In the genomic region with DNA sequence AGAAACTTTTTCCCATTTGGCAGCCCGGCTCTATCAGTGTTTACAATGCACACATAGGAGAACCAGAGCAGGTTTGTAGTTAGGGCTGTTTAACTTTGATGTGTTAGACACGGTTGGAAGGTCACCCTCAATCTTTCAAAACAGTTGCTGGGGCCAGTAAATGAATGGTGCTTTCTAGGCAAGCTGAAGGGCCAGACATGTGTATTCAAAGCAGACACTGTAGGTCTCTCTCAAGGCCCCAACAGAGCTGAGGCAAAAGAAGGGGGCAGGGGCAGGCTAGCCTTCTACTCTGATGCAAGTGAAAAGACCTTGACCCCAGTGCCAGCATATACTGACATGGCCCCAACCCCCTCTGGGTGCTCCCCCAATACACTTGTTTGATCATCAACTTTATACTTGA, we compare ENCODE assay signal across 8 mouse cellular contexts. TPM values are rescaled to one million over a fixed set of nuclear protein-coding genes. Genes with fewer than 3 reads are reported as not detected.
DNase-seq lines count a peak whose midpoint lies in the region; ATAC-seq and TF ChIP-seq lines count a peak whose summit lies in the region.

No protein-coding gene starts in this region.

- 20% methylated on average over 2 of the region's 2 CpGs for WGBS in cerebellum, adult 2 months
- 2% methylated on average over 2 of the region's 2 CpGs for WGBS in limb, embryonic 12.5 days
- WGBS in limb, embryonic 10.5 days, result 4% methylated on average over 2 of the region's 2 CpGs
- WGBS in forebrain, embryonic 13.5 days, result 0% methylated on average over 2 of the region's 2 CpGs
- WGBS in liver, embryonic 16.5 days (ENCODE audit: insufficient replicate concordance), result 14% methylated on average over 2 of the region's 2 CpGs

- no peaks in the 10 kb centered on the region for H3K36me3 ChIP-seq in limb, embryonic 12.5 days
- no peaks in the 10 kb centered on the region for H3K36me3 ChIP-seq in limb, embryonic 10.5 days
- no peaks in the 10 kb centered on the region for H3K36me3 ChIP-seq in forebrain, embryonic 13.5 days (ENCODE audit: poor library complexity, severe bottlenecking)
- peaks cover 2% of the 10 kb centered on the region; the same call in 1 of the 2 replicates for H3K36me3 ChIP-seq in liver, embryonic 16.5 days (ENCODE audit: control insufficient read depth, insufficient read depth)

- 0 out of 2 replicates have a peak overlapping the region, but pooled peaks have one; percentile 90 for H3K4me2 ChIP-seq in limb, embryonic 12.5 days
- peak overlapping the region; percentile 92; the same call in 1 of the 2 replicates for H3K4me2 ChIP-seq in forebrain, embryonic 13.5 days
- peak overlapping the region; percentile 92 for H3K4me2 ChIP-seq in liver, embryonic 16.5 days (ENCODE audit: low read depth, low read length)

- H3K27me3 ChIP-seq in cerebellum, adult 2 months (ENCODE audit: control insufficient read depth, insufficient read depth, low read length), result no peaks in the 10 kb centered on the region
- peaks cover 25% of the 10 kb centered on the region for H3K27me3 ChIP-seq in limb, embryonic 12.5 days
- H3K27me3 ChIP-seq in limb, embryonic 10.5 days (ENCODE audit: low read depth, poor library complexity, severe bottlenecking), result peaks cover 28% of the 10 kb centered on the region
- H3K27me3 ChIP-seq in forebrain, embryonic 13.5 days, result peaks cover 8% of the 10 kb centered on the region; the same call in 1 of the 2 replicates
- H3K27me3 ChIP-seq in liver, embryonic 16.5 days (ENCODE audit: control insufficient read depth, insufficient read depth, low read depth, low read length), result no peaks in the 10 kb centered on the region

- H3K4me1 ChIP-seq in cerebellum, adult 2 months (ENCODE audit: control insufficient read depth, insufficient read depth, low read length), result peaks cover 2% of the 10 kb centered on the region; the same call in 1 of the 2 replicates
- H3K4me1 ChIP-seq in limb, embryonic 12.5 days (replicated peaks), result peaks cover 15% of the 10 kb centered on the region
- H3K4me1 ChIP-seq in limb, embryonic 10.5 days, result peaks cover 19% of the 10 kb centered on the region
- peaks cover 21% of the 10 kb centered on the region for H3K4me1 ChIP-seq in forebrain, embryonic 13.5 days
- H3K4me1 ChIP-seq in liver, embryonic 16.5 days (ENCODE audit: control insufficient read depth, low read depth, low read length), result peaks cover 57% of the 10 kb centered on the region

- H3K27ac ChIP-seq in cerebellum, adult 2 months (ENCODE audit: insufficient read depth, low read length), result no peak overlapping the region
- no peak overlapping the region for H3K27ac ChIP-seq in limb, embryonic 12.5 days
- no peak overlapping the region for H3K27ac ChIP-seq in limb, embryonic 10.5 days
- no peak overlapping the region for H3K27ac ChIP-seq in forebrain, embryonic 13.5 days
- H3K27ac ChIP-seq in liver, embryonic 16.5 days (ENCODE audit: low read length), result peak overlapping the region; percentile 31; the same call in 1 of the 2 replicates

- H3K4me3 ChIP-seq in cerebellum, adult 2 months (replicated peaks; ENCODE audit: insufficient read depth, low read depth, low read length), result peak overlapping the region; percentile 4
- no peak overlapping the region for H3K4me3 ChIP-seq in limb, embryonic 12.5 days (replicated peaks)
- H3K4me3 ChIP-seq in limb, embryonic 10.5 days, result no peak overlapping the region
- H3K4me3 ChIP-seq in forebrain, embryonic 13.5 days, result no peak overlapping the region; the same call in 1 of the 2 replicates
- peak overlapping the region; percentile 85 for H3K4me3 ChIP-seq in liver, embryonic 16.5 days (ENCODE audit: low read depth, low read length)

- no peaks in the 10 kb centered on the region for H3K9me3 ChIP-seq in limb, embryonic 12.5 days
- H3K9me3 ChIP-seq in limb, embryonic 10.5 days (replicated peaks), result no peaks in the 10 kb centered on the region
- H3K9me3 ChIP-seq in forebrain, embryonic 13.5 days (replicated peaks), result no peaks in the 10 kb centered on the region
- peaks cover 3% of the 10 kb centered on the region for H3K9me3 ChIP-seq in liver, embryonic 16.5 days (replicated peaks; ENCODE audit: control insufficient read depth, low read length)

- H3K9ac ChIP-seq in limb, embryonic 12.5 days (replicated peaks), result no peak overlapping the region
- no peak overlapping the region for H3K9ac ChIP-seq in forebrain, embryonic 13.5 days
- peak overlapping the region; percentile 88 for H3K9ac ChIP-seq in liver, embryonic 16.5 days (ENCODE audit: low read depth, low read length)

- no peak for ATAC-seq in limb, embryonic 12.5 days (ENCODE audit: insufficient number of reproducible peaks, insufficient read depth, low FRiP score, low TSS enrichment, low read depth)
- ATAC-seq in forebrain, embryonic 13.5 days, result no peak
- 0 out of 2 replicates have a peak, but pooled peaks have one; percentile 3 for ATAC-seq in liver, embryonic 16.5 days (ENCODE audit: low read depth)

- no peak for DNase-seq in cerebellum, adult 2 months
- no peak for DNase-seq in cerebellum, postnatal 10 days
- DNase-seq in limb, embryonic 10.5 days (ENCODE audit: low spot score), result no peak
- no peak for DNase-seq in cerebellum, adult 9-10 months
- no peak for DNase-seq in retina, embryonic 14.5 days (ENCODE audit: low spot score)

- TF ChIP-seq POLR2A in cerebellum, adult 2 months (IDR thresholded peaks at IDR 0.05; ENCODE audit: borderline replicate concordance, insufficient read depth, low read length), result no peak

- no peak for TF ChIP-seq CTCF in cerebellum, adult 2 months (IDR thresholded peaks at IDR 0.05; ENCODE audit: borderline replicate concordance, insufficient read depth, low read depth, low read length)

RNA-seq across cellular contexts. Expression of a gene that starts 1.7 kb away (rescaled TPM):
- 43.6 and 47.0 TPM in 2 replicates for polyA plus RNA-seq in cerebellum, adult 2 months (2012; rRNA removed)
- 8.0 and 8.5 TPM in 2 replicates for polyA plus RNA-seq in limb, embryonic 12.5 days (2016; fragmentation: Nextera tagmentation; extraction: Ambion mirVana)
- 5.5 and 6.2 TPM in 2 replicates for polyA plus RNA-seq in limb, embryonic 10.5 days (2016; fragmentation: Nextera tagmentation; extraction: Ambion mirVana)
- polyA plus RNA-seq in forebrain, embryonic 13.5 days (2015; fragmentation: Nextera tagmentation; extraction: Ambion mirVana), result 29.8 and 30.7 TPM in 2 replicates
- 39.9 and 41.8 TPM in 2 replicates for polyA plus RNA-seq in liver, embryonic 16.5 days (2015; fragmentation: Nextera tagmentation; extraction: Ambion mirVana)

RNA-seq across cellular contexts. Expression of a gene that starts 5.7 kb away (rescaled TPM):
- 119 and 127 TPM in 2 replicates for polyA plus RNA-seq in cerebellum, adult 2 months (2012; rRNA removed)
- 106 and 111 TPM in 2 replicates for polyA plus RNA-seq in limb, embryonic 12.5 days (2016; fragmentation: Nextera tagmentation; extraction: Ambion mirVana)
- polyA plus RNA-seq in limb, embryonic 10.5 days (2016; fragmentation: Nextera tagmentation; extraction: Ambion mirVana), result 76.9 and 80.9 TPM in 2 replicates
- polyA plus RNA-seq in forebrain, embryonic 13.5 days (2015; fragmentation: Nextera tagmentation; extraction: Ambion mirVana), result 79.0 and 83.5 TPM in 2 replicates
- polyA plus RNA-seq in liver, embryonic 16.5 days (2015; fragmentation: Nextera tagmentation; extraction: Ambion mirVana), result 24.1 and 26.6 TPM in 2 replicates

Comparison
In these comparisons a context has a peak if more than half of its experiments do, and no peak if none do; other contexts are left out.
1. H3K4me3 ChIP-seq: peak in cerebellum, adult 2 months (single experiment) and liver, embryonic 16.5 days (single experiment); none in limb, embryonic 12.5 days (single experiment), limb, embryonic 10.5 days (single experiment) and forebrain, embryonic 13.5 days (single experiment).
2. Peak in every context shown above with its lines, with median percentiles within 50 percentile points of each other: H3K4me2 ChIP-seq.